Mouse (Mus musculus) neural tube, embryonic 12.5 days (tissue): ENCODE measurements around the gene Fmo1. TPM values are rescaled to one million over a fixed set of nuclear protein-coding genes. Genes with fewer than 3 reads are reported as not detected.

Source experiments
- polyA plus RNA-seq: library from polyadenylated mRNA; unstranded; fragments of >200 nt; fragmentation: Nextera tagmentation; extraction: Ambion mirVana; gene quantifications from 2 replicates; pipeline ENCODE4 v1.2.1, GENCODE M21; 2016

Fmo1 gene
- polyA plus RNA-seq, 1 experiment from 2014 or later, result 10.4 TPM

Other genes with a start within 250 kb of the Fmo1 start
- gene Myoc, start 227.5 kb downstream of the Fmo1 start, polyA plus RNA-seq, result not detected in 2 replicates
- gene Myocos, start 208.4 kb downstream of the Fmo1 start, polyA plus RNA-seq, result not detected in 2 replicates
- 134 and 157 TPM in 2 replicates for gene Prrc2c, start 126.1 kb downstream of the Fmo1 start, polyA plus RNA-seq
- gene Fmo4, start 52.6 kb downstream of the Fmo1 start, polyA plus RNA-seq, result 0.20 and 0.32 TPM in 2 replicates
- 0.32 and 0.88 TPM in 2 replicates for gene Fmo2, start 32.1 kb upstream of the Fmo1 start, polyA plus RNA-seq
- gene Fmo6, start 70.9 kb upstream of the Fmo1 start, polyA plus RNA-seq, result not detected in 2 replicates
- not detected in 2 replicates for gene Fmo3, start 117.9 kb upstream of the Fmo1 start, polyA plus RNA-seq
- not detected in 2 replicates for gene Mroh9, start 219.1 kb upstream of the Fmo1 start, polyA plus RNA-seq